Mouse (Mus musculus) stomach, embryonic 14.5 days (tissue): Measurements from ENCODE around the gene Eml2. TPM values are rescaled to one million over a fixed set of nuclear protein-coding genes. Genes with fewer than 3 reads are reported as not detected.
A peak's percentile ranks its signal among the peaks of the same experiment; 100 is the strongest.

Source experiments
- ATAC-seq: fragments of 200-750 bp; cut with Nextera tagmentation; 2 replicates; pipeline ENCODE4 v1.8.0; 2017; ENCODE audit warnings: low read depth, moderate TSS enrichment; ENCODE audit not compliant: insufficient number of reproducible peaks, insufficient read depth, low FRiP score
- H3K27ac ChIP-seq: fragments of 300-500 bp; sonication (generic); 2 replicates; pipeline ENCODE4 v1.5.1; 2014; ENCODE audit warnings: mild to moderate bottlenecking, low read length, moderate library complexity, mixed read lengths
- H3K27me3 ChIP-seq: fragments of 300-500 bp; sonication (generic); 2 replicates; pipeline ENCODE4 v1.6.1; 2014; ENCODE audit warnings: low read length, control low read depth, mixed read lengths; ENCODE audit not compliant: control insufficient read depth, insufficient read depth
- H3K36me3 ChIP-seq: fragments of 300-500 bp; sonication (generic); 2 replicates; pipeline ENCODE4 v1.6.1; 2014; ENCODE audit warnings: mild to moderate bottlenecking, control low read depth, low read length, moderate library complexity, mixed read lengths; ENCODE audit not compliant: control insufficient read depth, insufficient read depth
- H3K4me1 ChIP-seq: fragments of 300-500 bp; sonication (generic); 2 replicates; pipeline ENCODE4 v1.6.1; 2014; ENCODE audit warnings: low read length, control low read depth, mixed read lengths; ENCODE audit not compliant: control insufficient read depth, insufficient read depth
- H3K4me2 ChIP-seq: fragments of 300-500 bp; sonication (generic); replicated peaks from 2 replicates; pipeline ENCODE4 v1.6.1; 2014; ENCODE audit warnings: low read depth, low read length, control low read depth
- H3K4me3 ChIP-seq: fragments of 300-500 bp; sonication (generic); 2 replicates; pipeline ENCODE4 v1.5.1; 2014; ENCODE audit warnings: low read depth, low read length, control low read depth
- H3K9ac ChIP-seq: fragments of 300-500 bp; sonication (generic); replicated peaks from 2 replicates; pipeline ENCODE4 v1.6.1; 2014; ENCODE audit warnings: low read depth, mild to moderate bottlenecking, control low read depth, low read length, moderate library complexity, mixed read lengths
- H3K9me3 ChIP-seq: fragments of 300-500 bp; sonication (generic); 2 replicates; pipeline ENCODE4 v1.6.1; 2016; ENCODE audit warnings: low read depth, low read length, control low read depth; ENCODE audit not compliant: control insufficient read depth
- WGBS: fragments of 180-500 bp; shearing (Covaris S2); extraction: QIAGEN DNeasy Blood & Tissue Kit; methylation state at CpG from one replicate; pipeline ENCODE4 v1.1.7; 2014; 5-methylcytosine and 5-hydroxymethylcytosine counted together
- polyA plus RNA-seq: library from polyadenylated mRNA; unstranded; fragments of >200 nt; fragmentation: Nextera tagmentation; extraction: Ambion mirVana; gene quantifications from 2 replicates; pipeline ENCODE4 v1.2.1, GENCODE M21; 2014

Gene Eml2
- polyA plus RNA-seq, 1 experiment from 2014 or later, result 4.8 TPM

DNA sequence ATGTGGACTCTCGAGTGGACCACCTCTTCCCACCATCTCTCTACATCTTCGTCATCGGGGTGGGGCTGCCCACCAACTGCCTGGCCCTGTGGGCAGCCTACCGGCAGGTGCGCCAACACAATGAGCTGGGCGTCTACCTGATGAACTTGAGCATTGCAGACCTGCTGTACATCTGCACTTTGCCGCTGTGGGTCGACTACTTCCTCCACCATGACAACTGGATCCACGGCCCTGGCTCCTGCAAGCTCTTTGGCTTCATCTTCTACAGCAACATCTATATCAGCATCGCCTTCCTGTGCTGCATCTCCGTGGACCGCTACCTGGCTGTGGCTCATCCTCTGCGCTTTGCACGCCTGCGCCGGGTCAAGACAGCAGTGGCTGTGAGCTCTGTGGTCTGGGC lies 46.0 kb downstream of the Eml2 start:
- H3K27ac ChIP-seq, result no peak overlapping the region
- 94% methylated on average over 16 of the region's 16 CpGs for WGBS
- H3K36me3 ChIP-seq, result no peaks in the 10 kb centered on the region
- no peaks in the 10 kb centered on the region for H3K9me3 ChIP-seq
- no peak for ATAC-seq
- no peak overlapping the region for H3K4me3 ChIP-seq
- H3K4me2 ChIP-seq, result no peak overlapping the region
- H3K9ac ChIP-seq, result no peak overlapping the region
- peaks cover 4% of the 10 kb centered on the region; the same call in 1 of the 2 replicates for H3K4me1 ChIP-seq
- no peaks in the 10 kb centered on the region for H3K27me3 ChIP-seq

DNA sequence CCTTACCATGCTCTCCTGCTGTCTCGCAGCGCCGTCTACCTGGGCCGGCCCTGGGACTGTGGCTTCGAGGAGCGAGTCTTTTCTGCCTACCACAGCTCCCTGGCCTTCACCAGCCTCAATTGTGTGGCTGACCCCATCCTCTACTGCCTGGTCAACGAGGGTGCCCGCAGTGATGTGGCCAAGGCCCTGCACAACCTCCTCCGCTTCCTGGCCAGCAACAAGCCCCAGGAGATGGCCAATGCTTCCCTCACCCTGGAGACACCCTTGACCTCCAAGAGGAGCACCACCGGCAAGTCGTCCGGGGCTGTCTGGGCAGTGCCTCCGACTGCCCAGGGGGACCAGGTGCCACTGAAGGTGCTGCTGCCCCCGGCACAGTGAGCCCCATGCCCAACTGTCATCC lies 46.7 kb downstream of the Eml2 start:
- no peak for ATAC-seq

DNA sequence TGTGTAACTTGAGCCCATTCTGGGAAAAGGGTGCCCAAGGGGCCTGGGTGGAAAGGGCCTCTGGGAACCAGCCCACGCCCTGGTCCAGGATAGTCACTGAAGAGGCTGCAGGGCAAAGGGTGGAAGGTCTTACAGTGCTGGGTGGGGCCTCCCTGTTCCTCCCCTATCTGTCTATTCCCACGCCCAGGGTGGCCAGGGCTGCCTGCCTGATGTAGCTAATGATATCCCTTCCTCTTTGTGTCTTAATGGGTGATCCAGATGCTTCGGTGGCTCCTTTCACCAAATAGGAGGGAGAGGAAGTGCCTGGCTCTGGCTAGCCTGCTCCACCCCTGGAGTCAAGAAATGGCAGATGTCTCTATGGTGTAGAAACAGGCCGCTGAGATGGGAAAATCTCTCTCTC lies 48.7 kb downstream of the Eml2 start:
- no peak overlapping the region for H3K27ac ChIP-seq
- 74% methylated on average over 4 of the region's 4 CpGs for WGBS
- no peak for ATAC-seq

More for the DNA sequence above, 46.7 kb downstream of the Eml2 start:
- Histone ChIP-seq H3K4me2 (no peak overlapping the region), H3K9ac (no peak overlapping the region), H3K27ac (no peak overlapping the region), H3K36me3 (no peaks in the 10 kb centered on the region), H3K27me3 (no peaks in the 10 kb centered on the region), H3K9me3 (no peaks in the 10 kb centered on the region), H3K4me1 (peaks cover 4% of the 10 kb centered on the region; the same call in 1 of the 2 replicates), H3K4me3 (no peak overlapping the region)
- WGBS, result 86% methylated on average over 14 of the region's 14 CpGs

DNA sequence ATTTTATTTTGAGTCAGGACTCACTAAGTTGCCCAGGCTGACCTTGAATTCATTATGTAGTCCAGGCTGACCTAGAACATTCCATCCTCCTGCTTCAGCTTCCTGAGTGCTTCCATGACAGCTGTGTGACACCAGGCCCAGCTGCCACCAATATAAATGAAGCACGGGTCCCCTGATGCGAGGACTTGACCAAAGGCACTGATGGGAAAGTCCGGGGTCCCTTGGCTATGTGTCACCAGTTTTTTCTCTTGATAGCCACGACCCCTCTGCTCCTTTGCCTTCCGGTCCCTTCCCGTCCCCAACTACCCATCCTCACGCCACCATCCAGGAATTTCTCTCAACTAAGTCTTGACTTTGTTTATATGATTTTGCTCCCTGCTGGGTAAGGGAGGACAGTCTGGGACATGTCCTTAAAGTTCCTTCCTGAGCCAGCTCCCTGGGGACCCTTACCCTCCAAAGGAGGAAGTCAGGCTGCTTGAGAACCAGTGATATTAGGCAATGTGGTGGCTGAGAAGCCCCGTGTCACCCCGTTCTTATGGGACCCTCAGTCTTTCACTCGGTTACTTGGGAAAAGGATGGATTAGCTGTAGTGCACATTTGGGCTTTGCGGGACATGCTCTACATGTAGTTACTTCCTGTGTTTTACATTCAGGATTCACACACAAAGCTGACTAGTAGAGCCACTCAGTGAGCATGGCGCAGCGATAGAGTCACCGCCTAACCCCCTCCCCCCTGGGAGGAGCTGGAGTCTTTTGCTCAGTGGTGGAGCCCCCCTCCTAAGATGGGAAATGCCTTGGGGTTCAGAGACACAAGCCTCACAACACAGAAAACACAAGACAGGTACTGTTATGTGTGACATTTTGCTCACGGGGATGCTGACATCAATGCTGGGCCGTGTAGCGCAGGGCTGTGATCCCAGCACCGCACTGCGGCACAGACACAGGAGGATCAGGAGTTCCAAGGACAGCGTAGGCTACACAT lies 50.9 kb downstream of the Eml2 start:
- Histone ChIP-seq H3K9ac (peak overlapping the region; percentile 45), H3K4me2 (peak overlapping the region; percentile 60), H3K4me3 (peak overlapping the region; percentile 68), H3K9me3 (no peaks in the 10 kb centered on the region), H3K36me3 (no peaks in the 10 kb centered on the region), H3K4me1 (peaks cover 9% of the 10 kb centered on the region; the same call in 1 of the 2 replicates), H3K27me3 (no peaks in the 10 kb centered on the region), H3K27ac (peak overlapping the region; percentile 84)
- peak; percentile 8; the same call in 1 of the 2 replicates for ATAC-seq
- 13% methylated on average over 20 of the region's 20 CpGs for WGBS

More for the DNA sequence above, 48.7 kb downstream of the Eml2 start:
- Histone ChIP-seq H3K9ac (no peak overlapping the region), H3K4me2 (no peak overlapping the region), H3K4me1 (peaks cover 9% of the 10 kb centered on the region; the same call in 1 of the 2 replicates), H3K9me3 (no peaks in the 10 kb centered on the region), H3K4me3 (no peak overlapping the region), H3K36me3 (no peaks in the 10 kb centered on the region), H3K27me3 (no peaks in the 10 kb centered on the region)

DNA sequence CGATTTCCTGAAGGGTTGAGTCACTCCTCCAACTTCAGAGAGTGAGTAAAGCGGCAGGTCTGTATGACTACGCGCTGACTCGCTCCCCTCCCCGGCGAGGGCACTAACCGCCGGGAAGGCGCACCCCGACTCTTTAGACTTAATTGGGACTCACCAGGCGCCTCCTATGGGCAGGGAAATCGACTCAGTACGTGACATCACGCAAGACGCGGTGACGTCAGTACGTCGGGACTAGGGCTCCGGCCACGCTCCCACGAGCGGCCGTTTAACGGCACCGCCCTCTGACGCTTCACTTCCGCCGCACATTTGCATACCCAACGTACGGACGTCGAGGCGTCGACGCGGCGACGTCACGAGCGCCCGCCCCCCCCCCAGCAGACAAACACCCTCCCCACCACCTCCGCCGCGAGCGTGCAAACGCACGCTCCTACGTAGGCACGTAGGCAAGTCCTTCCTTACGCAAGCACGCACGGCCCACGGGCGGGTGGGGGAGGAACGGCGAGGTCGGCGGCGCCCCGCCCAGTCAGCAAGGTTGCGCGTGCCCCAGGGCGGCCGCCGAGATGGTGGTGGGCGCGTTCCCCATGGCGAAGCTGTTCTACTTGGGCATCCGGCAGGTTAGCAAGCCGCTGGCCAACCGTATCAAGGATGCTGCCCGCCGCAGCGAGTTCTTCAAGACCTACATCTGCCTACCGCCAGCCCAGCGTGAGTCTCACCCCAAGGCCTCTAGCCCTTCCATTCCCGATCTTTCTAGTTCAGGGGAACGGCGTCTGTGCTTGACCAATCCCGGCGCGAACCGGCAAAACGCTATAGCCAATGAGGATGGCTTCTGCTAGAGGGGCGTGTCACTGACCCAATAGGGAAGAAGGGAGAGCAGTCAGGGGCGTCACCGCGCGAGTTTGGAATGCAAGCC lies 51.9 kb downstream of the Eml2 start, which contains the start of gene Opa3:
Opa3 (plus strand) TSS at position 452 of the 910 bp plus-strand sequence.
- Histone ChIP-seq H3K4me2 (peak within 1 kb of the TSS; percentile 81), H3K9me3 (no peaks in the 10 kb centered on the region), H3K27me3 (no peaks in the 10 kb centered on the region), H3K4me3 (peak within 1 kb of the TSS; percentile 68), H3K27ac (peak within 1 kb of the TSS; percentile 96), H3K4me1 (peaks cover 9% of the 10 kb centered on the region; the same call in 1 of the 2 replicates), H3K9ac (peak within 1 kb of the TSS; percentile 63), H3K36me3 (no peaks in the 10 kb centered on the region)
- under 1% methylated on average over 91 of the region's 91 CpGs for WGBS
- ATAC-seq, result peak; percentile 93

DNA sequence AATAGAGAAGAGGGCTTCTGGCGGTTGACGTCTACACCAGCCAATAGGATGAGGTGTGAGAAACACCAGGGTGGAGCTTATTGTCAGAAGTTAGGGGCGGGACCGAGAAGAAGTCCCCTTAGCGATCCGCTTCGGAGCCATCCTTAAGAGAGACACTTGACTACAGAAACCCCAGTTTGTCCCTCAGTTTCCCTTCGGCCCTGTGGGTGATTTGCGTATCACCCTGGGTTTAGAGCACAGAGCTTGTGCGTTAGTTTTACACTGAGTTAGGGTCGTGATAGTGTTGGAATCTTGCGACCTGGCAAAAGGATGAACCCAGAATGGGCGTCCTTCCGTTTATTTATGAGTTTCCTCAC lies 52.5 kb downstream of the Eml2 start:
- Histone ChIP-seq H3K4me1 (peaks cover 9% of the 10 kb centered on the region; the same call in 1 of the 2 replicates), H3K4me2 (peak overlapping the region; percentile 81), H3K36me3 (no peaks in the 10 kb centered on the region), H3K27ac (peak overlapping the region; percentile 75; the same call in 1 of the 2 replicates), H3K4me3 (peak overlapping the region; percentile 68), H3K27me3 (no peaks in the 10 kb centered on the region), H3K9ac (peak overlapping the region; percentile 63), H3K9me3 (no peaks in the 10 kb centered on the region)
- WGBS, result under 1% methylated on average over 14 of the region's 14 CpGs
- no peak for ATAC-seq

DNA sequence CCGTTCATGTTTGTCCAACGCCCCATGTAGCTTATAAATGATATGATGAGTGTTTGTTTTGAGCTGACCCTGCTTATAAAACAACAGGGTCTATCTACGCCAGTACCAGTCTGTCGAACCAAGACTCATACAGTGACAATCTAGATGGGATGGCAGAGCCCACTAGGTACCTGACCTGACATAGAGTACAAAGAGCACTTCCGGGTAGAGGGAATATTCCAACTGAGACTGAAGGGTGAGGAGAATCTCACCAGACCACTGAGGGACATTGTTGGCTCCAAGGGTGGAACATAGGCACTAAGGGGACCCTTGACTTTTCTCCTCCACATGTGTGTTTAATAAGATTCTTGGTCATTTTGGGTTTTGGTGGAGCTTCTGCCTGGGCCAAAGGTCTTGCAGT lies 53.2 kb downstream of the Eml2 start:
- Histone ChIP-seq H3K4me2 (peak overlapping the region; percentile 81), H3K9me3 (no peaks in the 10 kb centered on the region), H3K27ac (no peak overlapping the region), H3K4me1 (peaks cover 9% of the 10 kb centered on the region; the same call in 1 of the 2 replicates), H3K36me3 (no peaks in the 10 kb centered on the region), H3K4me3 (peak overlapping the region; percentile 68), H3K27me3 (no peaks in the 10 kb centered on the region), H3K9ac (peak overlapping the region; percentile 63)
- no peak for ATAC-seq
- 35% methylated on average over 5 of the region's 5 CpGs for WGBS

DNA sequence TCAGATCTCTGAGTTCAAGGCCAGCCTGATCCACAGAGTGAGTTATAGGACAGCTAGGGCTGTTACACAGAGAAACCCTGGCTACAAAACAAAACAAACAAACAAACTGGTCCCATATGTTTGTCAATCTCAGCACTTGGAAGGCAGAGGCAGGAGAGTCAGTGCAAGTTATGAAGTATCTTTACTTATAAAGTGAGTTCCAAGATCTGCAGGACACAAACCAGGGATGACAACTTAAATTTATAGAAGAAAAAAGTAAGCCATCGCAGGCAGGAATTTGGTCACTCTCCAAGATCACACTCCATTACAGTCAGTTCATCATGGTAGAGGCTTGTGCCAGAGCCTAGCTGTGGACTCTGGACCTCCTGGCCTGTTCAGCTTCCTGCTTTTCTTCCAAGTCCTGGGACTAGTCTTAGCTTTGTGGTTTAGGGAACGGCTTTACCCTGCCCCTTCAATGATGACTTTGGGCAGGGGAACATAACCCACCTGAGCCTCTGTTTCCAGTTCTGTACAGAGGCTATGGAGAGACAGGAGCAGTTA lies 53.9 kb downstream of the Eml2 start:
- no peak overlapping the region for H3K9ac ChIP-seq
- H3K27me3 ChIP-seq, result no peaks in the 10 kb centered on the region
- ATAC-seq, result no peak

More for the DNA sequence above, 53.9 kb downstream of the Eml2 start:
- 86% methylated on average over 2 of the region's 2 CpGs for WGBS
- Histone ChIP-seq H3K4me2 (no peak overlapping the region), H3K4me3 (no peak overlapping the region), H3K9me3 (no peaks in the 10 kb centered on the region), H3K36me3 (no peaks in the 10 kb centered on the region), H3K4me1 (peaks cover 9% of the 10 kb centered on the region; the same call in 1 of the 2 replicates), H3K27ac (no peak overlapping the region)
